Mouse (Mus musculus) ES-E14 (cell line): Measurements from ENCODE around the gene Asic3.

ENCODE experiments used
- MAFK ChIP-seq: IDR thresholded peaks from 2 replicates; pipeline ENCODE4 v1.6.1; 2014; ENCODE audit warnings: mild to moderate bottlenecking, low read depth, low read length, inconsistent platforms; ENCODE audit not compliant: insufficient read depth
- ZC3H11A ChIP-seq: IDR thresholded peaks from 2 replicates; pipeline ENCODE4 v1.6.1; 2012; ENCODE audit warnings: low read depth, mild to moderate bottlenecking, inconsistent platforms, low read length, borderline replicate concordance
- ZNF384 ChIP-seq: IDR thresholded peaks from 2 replicates; pipeline ENCODE4 v1.6.1; 2012; ENCODE audit warnings: low read depth, low read length, inconsistent platforms

DNA sequence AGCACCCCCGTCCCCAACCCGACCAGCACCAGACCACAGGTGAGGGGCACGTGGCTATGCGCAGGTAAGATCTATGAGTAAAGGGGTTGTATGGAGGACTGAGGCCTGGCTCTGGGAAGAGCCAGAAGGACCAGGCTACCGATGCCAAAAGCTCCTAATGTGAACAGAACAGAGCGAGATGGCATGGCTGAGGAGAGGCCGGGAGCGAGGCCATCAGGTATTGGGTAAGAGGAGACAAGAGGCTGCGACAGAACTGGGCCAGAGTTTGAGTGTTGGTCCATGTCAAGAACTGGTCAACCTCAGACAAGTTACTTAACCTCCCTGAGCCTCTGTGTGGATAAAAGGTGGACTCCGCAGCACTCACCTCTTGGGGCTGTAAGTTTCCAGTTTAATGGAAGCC lies 48.2 kb upstream of the Asic3 start:
- TF ChIP-seq ZC3H11A (no peak), MAFK (no peak), ZNF384 (no peak)
